Mouse (Mus musculus): ENCODE data around the gene Pdcd4. TPM values are rescaled to one million over a fixed set of nuclear protein-coding genes. Genes with fewer than 3 reads are reported as not detected.
"Not testable (repeated sequence)": the region's sequence is repeated elsewhere in the genome, so short reads cannot be mapped to it uniquely, and the experiment has no call there.

Pdcd4 gene
- polyA plus RNA-seq, 1 experiment from 2014 or later: 94.1 TPM

- peak; percentile 54 for ATAC-seq (ENCODE audit: insufficient read depth, low FRiP score)
- Histone ChIP-seq H3K4me1 (ENCODE audit: control insufficient read depth, insufficient read depth, low read length) (peaks cover 22% of the 10 kb centered on the region), H3K4me2 (ENCODE audit: low read depth, low read length) (peak overlapping the region; percentile 74), H3K27me3 (ENCODE audit: control insufficient read depth, insufficient read depth, low read length) (no peaks in the 10 kb centered on the region), H3K4me3 (replicated peaks; ENCODE audit: low read length) (peak overlapping the region; percentile 95), H3K9me3 (replicated peaks; ENCODE audit: control insufficient read depth, low read length) (no peaks in the 10 kb centered on the region), H3K36me3 (ENCODE audit: control insufficient read depth, insufficient read depth, low read length) (no peaks in the 10 kb centered on the region), H3K9ac (ENCODE audit: low read length) (peak overlapping the region; percentile 94), H3K27ac (ENCODE audit: low read length) (peak overlapping the region; percentile 92)
- under 1% methylated on average over 55 of the region's 83 CpGs for WGBS
Observed at GRCm38 (mm10) chr19:53903507-53904321, 11.7 kb downstream of the Pdcd4 start.

GRCm38 (mm10) chr19:53904833-53905480 is 12.9 kb downstream of the Pdcd4 start:
- peak overlapping the region; percentile 42; the same call in 1 of the 2 replicates for H3K27ac ChIP-seq (ENCODE audit: low read length)
- no peaks in the 10 kb centered on the region for H3K27me3 ChIP-seq (ENCODE audit: control insufficient read depth, insufficient read depth, low read length)
- peak overlapping the region; percentile 50; the same call in 1 of the 2 replicates for H3K9ac ChIP-seq (ENCODE audit: low read length)
- peaks cover 9% of the 10 kb centered on the region; the same call in 1 of the 2 replicates for H3K36me3 ChIP-seq (ENCODE audit: control insufficient read depth, insufficient read depth, low read length)
- H3K4me2 ChIP-seq (ENCODE audit: low read depth, low read length): peak overlapping the region; percentile 74
- ATAC-seq (ENCODE audit: insufficient read depth, low FRiP score): no peak
- H3K4me1 ChIP-seq (ENCODE audit: control insufficient read depth, insufficient read depth, low read length): peaks cover 22% of the 10 kb centered on the region
- H3K9me3 ChIP-seq (replicated peaks; ENCODE audit: control insufficient read depth, low read length): no peaks in the 10 kb centered on the region
- H3K4me3 ChIP-seq (replicated peaks; ENCODE audit: low read length): peak overlapping the region; percentile 95
- 50% methylated on average over 7 of the region's 7 CpGs for WGBS

- peaks cover 14% of the 10 kb centered on the region for H3K36me3 ChIP-seq (ENCODE audit: control insufficient read depth, insufficient read depth, low read length)
- no peak for ATAC-seq (ENCODE audit: insufficient read depth, low FRiP score)
- H3K4me3 ChIP-seq (replicated peaks; ENCODE audit: low read length): peak overlapping the region; percentile 17; the same call in 1 of the 2 replicates
- H3K9ac ChIP-seq (ENCODE audit: low read length): no peak overlapping the region
- H3K9me3 ChIP-seq (replicated peaks; ENCODE audit: control insufficient read depth, low read length): no peaks in the 10 kb centered on the region
- H3K27me3 ChIP-seq (ENCODE audit: control insufficient read depth, insufficient read depth, low read length): no peaks in the 10 kb centered on the region
- WGBS: 27% methylated on average over 6 of the region's 6 CpGs
- H3K4me2 ChIP-seq (ENCODE audit: low read depth, low read length): peak overlapping the region; percentile 74
- peaks cover 22% of the 10 kb centered on the region for H3K4me1 ChIP-seq (ENCODE audit: control insufficient read depth, insufficient read depth, low read length)
- H3K27ac ChIP-seq (ENCODE audit: low read length): no peak overlapping the region
Observed at GRCm38 (mm10) chr19:53906033-53906702, 14.1 kb downstream of the Pdcd4 start.

- not testable (repeated sequence) for H3K4me2 ChIP-seq (ENCODE audit: low read depth, low read length); H3K9ac ChIP-seq (ENCODE audit: low read length); H3K9me3 ChIP-seq (replicated peaks; ENCODE audit: control insufficient read depth, low read length); ATAC-seq (ENCODE audit: insufficient read depth, low FRiP score); H3K27me3 ChIP-seq (ENCODE audit: control insufficient read depth, insufficient read depth, low read length); H3K4me3 ChIP-seq (replicated peaks; ENCODE audit: low read length); H3K27ac ChIP-seq (ENCODE audit: low read length)
- Histone ChIP-seq H3K4me1 (ENCODE audit: control insufficient read depth, insufficient read depth, low read length) (peaks cover 21% of the 10 kb centered on the region), H3K36me3 (ENCODE audit: control insufficient read depth, insufficient read depth, low read length) (peaks cover 17% of the 10 kb centered on the region)
Observed at GRCm38 (mm10) chr19:53906703-53907070, 14.7 kb downstream of the Pdcd4 start.

- 91% methylated on average over 4 of the region's 4 CpGs for WGBS
- no peak overlapping the region for H3K27ac ChIP-seq (ENCODE audit: low read length)
- no peak for ATAC-seq (ENCODE audit: insufficient read depth, low FRiP score)
- H3K27me3 ChIP-seq (ENCODE audit: control insufficient read depth, insufficient read depth, low read length): no peaks in the 10 kb centered on the region
- H3K4me3 ChIP-seq (replicated peaks; ENCODE audit: low read length): no peak overlapping the region
- no peaks in the 10 kb centered on the region for H3K9me3 ChIP-seq (replicated peaks; ENCODE audit: control insufficient read depth, low read length)
- H3K4me2 ChIP-seq (ENCODE audit: low read depth, low read length): no peak overlapping the region
- no peaks in the 10 kb centered on the region for H3K4me1 ChIP-seq (ENCODE audit: control insufficient read depth, insufficient read depth, low read length)
- peaks cover 36% of the 10 kb centered on the region for H3K36me3 ChIP-seq (ENCODE audit: control insufficient read depth, insufficient read depth, low read length)
- no peak overlapping the region for H3K9ac ChIP-seq (ENCODE audit: low read length)
Observed at GRCm38 (mm10) chr19:53914950-53915349, 22.9 kb downstream of the Pdcd4 start.

GRCm38 (mm10) chr19:53919541-53919940 is 27.5 kb downstream of the Pdcd4 start:
- Histone ChIP-seq H3K4me3 (replicated peaks; ENCODE audit: low read length) (no peak overlapping the region), H3K27me3 (ENCODE audit: control insufficient read depth, insufficient read depth, low read length) (no peaks in the 10 kb centered on the region), H3K27ac (ENCODE audit: low read length) (no peak overlapping the region), H3K9ac (ENCODE audit: low read length) (no peak overlapping the region), H3K4me2 (ENCODE audit: low read depth, low read length) (no peak overlapping the region), H3K36me3 (ENCODE audit: control insufficient read depth, insufficient read depth, low read length) (peaks cover 27% of the 10 kb centered on the region), H3K9me3 (replicated peaks; ENCODE audit: control insufficient read depth, low read length) (0 out of 2 replicates have a peak, but pooled peaks cover 2% of the 10 kb centered on the region), H3K4me1 (ENCODE audit: control insufficient read depth, insufficient read depth, low read length) (no peaks in the 10 kb centered on the region)
- 81% methylated on average over 10 of the region's 10 CpGs for WGBS
- no peak for ATAC-seq (ENCODE audit: insufficient read depth, low FRiP score)

- H3K27ac ChIP-seq (ENCODE audit: low read length); H3K9me3 ChIP-seq (replicated peaks; ENCODE audit: control insufficient read depth, low read length); H3K9ac ChIP-seq (ENCODE audit: low read length); H3K4me1 ChIP-seq (ENCODE audit: control insufficient read depth, insufficient read depth, low read length); H3K4me2 ChIP-seq (ENCODE audit: low read depth, low read length); ATAC-seq (ENCODE audit: insufficient read depth, low FRiP score); H3K27me3 ChIP-seq (ENCODE audit: control insufficient read depth, insufficient read depth, low read length); H3K4me3 ChIP-seq (replicated peaks; ENCODE audit: low read length): not testable (repeated sequence)
- peaks cover 29% of the 10 kb centered on the region for H3K36me3 ChIP-seq (ENCODE audit: control insufficient read depth, insufficient read depth, low read length)
- WGBS: 91% methylated on average over 3 of the region's 3 CpGs
Observed at GRCm38 (mm10) chr19:53921996-53922395, 30.0 kb downstream of the Pdcd4 start.

- no peak overlapping the region for H3K27ac ChIP-seq (ENCODE audit: low read length)
- ATAC-seq (ENCODE audit: insufficient read depth, low FRiP score): no peak
- WGBS: 82% methylated on average over 2 of the region's 2 CpGs
- H3K4me1 ChIP-seq (ENCODE audit: control insufficient read depth, insufficient read depth, low read length): no peaks in the 10 kb centered on the region
- H3K9ac ChIP-seq (ENCODE audit: low read length): no peak overlapping the region
- H3K27me3 ChIP-seq (ENCODE audit: control insufficient read depth, insufficient read depth, low read length): no peaks in the 10 kb centered on the region
- H3K9me3 ChIP-seq (replicated peaks; ENCODE audit: control insufficient read depth, low read length): 0 out of 2 replicates have a peak, but pooled peaks cover 2% of the 10 kb centered on the region
- H3K4me2 ChIP-seq (ENCODE audit: low read depth, low read length): no peak overlapping the region
- peaks cover 19% of the 10 kb centered on the region for H3K36me3 ChIP-seq (ENCODE audit: control insufficient read depth, insufficient read depth, low read length)
- no peak overlapping the region for H3K4me3 ChIP-seq (replicated peaks; ENCODE audit: low read length)
Observed at GRCm38 (mm10) chr19:53925338-53925751, 33.3 kb downstream of the Pdcd4 start.

- WGBS: 93% methylated on average over 1 of the region's 1 CpGs
- H3K27ac ChIP-seq (ENCODE audit: low read length): no peak overlapping the region
- H3K9me3 ChIP-seq (replicated peaks; ENCODE audit: control insufficient read depth, low read length): 0 out of 2 replicates have a peak, but pooled peaks cover 2% of the 10 kb centered on the region
- H3K27me3 ChIP-seq (ENCODE audit: control insufficient read depth, insufficient read depth, low read length): no peaks in the 10 kb centered on the region
- H3K4me1 ChIP-seq (ENCODE audit: control insufficient read depth, insufficient read depth, low read length): no peaks in the 10 kb centered on the region
- ATAC-seq (ENCODE audit: insufficient read depth, low FRiP score): no peak
- H3K9ac ChIP-seq (ENCODE audit: low read length): no peak overlapping the region
- no peak overlapping the region for H3K4me3 ChIP-seq (replicated peaks; ENCODE audit: low read length)
- H3K4me2 ChIP-seq (ENCODE audit: low read depth, low read length): no peak overlapping the region
- H3K36me3 ChIP-seq (ENCODE audit: control insufficient read depth, insufficient read depth, low read length): peaks cover 24% of the 10 kb centered on the region
Observed at GRCm38 (mm10) chr19:53926705-53927104, 34.7 kb downstream of the Pdcd4 start.
